Mouse (Mus musculus) forebrain, postnatal 0 days (tissue): ENCODE data around the gene Dnajb5. TPM values are rescaled to one million over a fixed set of nuclear protein-coding genes. Genes with fewer than 3 reads are reported as not detected.

Experiments
- ATAC-seq: fragments of 200-750 bp; cut with Nextera tagmentation; 2 replicates; pipeline ENCODE4 v1.8.0; 2017; ENCODE audit warnings: mild to moderate bottlenecking, moderate library complexity
- DNase-seq: peaks from one replicate; pipeline ENCODE4 v3.0.0-alpha.2; 2015
- H3K27ac ChIP-seq: fragments of 300-500 bp; sonication (generic); 2 replicates; pipeline ENCODE4 v1.5.1; 2014; ENCODE audit warnings: low read depth, mild to moderate bottlenecking, antibody characterized with exemption, low read length, moderate library complexity, mixed read lengths
- H3K27me3 ChIP-seq: fragments of 300-500 bp; sonication (generic); 2 replicates; pipeline ENCODE4 v1.6.1; 2014; ENCODE audit warnings: mild to moderate bottlenecking, low read length, mixed read lengths; ENCODE audit not compliant: insufficient read depth
- H3K36me3 ChIP-seq: fragments of 300-500 bp; sonication (generic); 2 replicates; pipeline ENCODE4 v1.6.1; 2014; ENCODE audit warnings: mild to moderate bottlenecking, moderate library complexity; ENCODE audit not compliant: insufficient read depth
- H3K4me1 ChIP-seq: fragments of 300-500 bp; sonication (generic); 2 replicates; pipeline ENCODE4 v1.6.1; 2014; ENCODE audit warnings: antibody characterized with exemption; ENCODE audit not compliant: insufficient read depth
- H3K4me2 ChIP-seq: fragments of 300-500 bp; sonication (generic); 2 replicates; pipeline ENCODE4 v1.6.1; 2014; ENCODE audit warnings: low read depth, mild to moderate bottlenecking, moderate library complexity
- H3K4me3 ChIP-seq: fragments of 300-500 bp; sonication (generic); 2 replicates; pipeline ENCODE4 v1.5.1; 2014; ENCODE audit warnings: low read depth, low read length, mixed read lengths
- H3K9ac ChIP-seq: fragments of 300-500 bp; sonication (generic); 2 replicates; pipeline ENCODE4 v1.6.1; 2014; ENCODE audit warnings: mild to moderate bottlenecking
- H3K9me3 ChIP-seq: fragments of 300-500 bp; sonication (generic); 2 replicates; pipeline ENCODE4 v1.6.1; 2016; ENCODE audit warnings: low read length
- CTCF ChIP-seq: sonication (generic); IDR thresholded peaks from 2 replicates; pipeline ENCODE4 v1.5.1; 2016; ENCODE audit warnings: antibody characterized with exemption, control low read depth, low read depth
- WGBS: fragments of 180-500 bp; shearing (Covaris S2); extraction: QIAGEN DNeasy Blood & Tissue Kit; methylation state at CpG from one replicate; pipeline ENCODE4 v1.1.7; 2014; 5-methylcytosine and 5-hydroxymethylcytosine counted together
- polyA plus RNA-seq: library from polyadenylated mRNA; unstranded; fragments of >200 nt; fragmentation: Nextera tagmentation; extraction: Ambion mirVana; gene quantifications from 2 replicates; pipeline ENCODE4 v1.2.1, GENCODE M21; 2015
- total RNA-seq: library from RNA; depleted of rRNA; stranded (reverse); fragments of >200 nt; gene quantifications from 2 replicates; pipeline ENCODE4 v1.2.3, GENCODE M21; 2014; rRNA removed

Gene Dnajb5
- total RNA-seq (81.0 and 106 TPM in 2 replicates), polyA plus RNA-seq (46.8 and 50.7 TPM in 2 replicates)

- TF ChIP-seq CTCF = no peak
- 1% methylated on average over 38 of the region's 39 CpGs for WGBS
- no peaks in the 10 kb centered on the region for H3K9me3 ChIP-seq
- H3K27me3 ChIP-seq = no peaks in the 10 kb centered on the region
- peaks cover 36% of the 10 kb centered on the region for H3K4me1 ChIP-seq
- peak; percentile 92 for ATAC-seq
- peak; percentile 98 for DNase-seq
- peak within 1 kb of the TSS; percentile 98 for H3K27ac ChIP-seq
- peaks cover 7% of the 10 kb centered on the region for H3K36me3 ChIP-seq
- peak within 1 kb of the TSS; percentile 96 for H3K4me2 ChIP-seq
- H3K9ac ChIP-seq = peak within 1 kb of the TSS; percentile 99
- H3K4me3 ChIP-seq = peak within 1 kb of the TSS; percentile 81
These were observed at the start of gene Dnajb5 for GRCm38 (mm10) chr4:42949676-42950051. Gene Dnajb5, plus strand, starts transcription at chr4:42949814.

- no peaks in the 10 kb centered on the region for H3K9me3 ChIP-seq
- no peak overlapping the region for H3K9ac ChIP-seq
- ATAC-seq = no peak
- H3K27me3 ChIP-seq = no peaks in the 10 kb centered on the region
- no peaks in the 10 kb centered on the region for H3K36me3 ChIP-seq
- no peaks in the 10 kb centered on the region for H3K4me1 ChIP-seq
- H3K27ac ChIP-seq = no peak overlapping the region
- no peak for TF ChIP-seq CTCF
- 72% methylated on average over 5 of the region's 5 CpGs for WGBS
- H3K4me3 ChIP-seq = no peak overlapping the region
- no peak for DNase-seq
- no peak overlapping the region for H3K4me2 ChIP-seq
These were observed 48.7 kb upstream of the Dnajb5 start for GRCm38 (mm10) chr4:42900878-42901277.

DNA sequence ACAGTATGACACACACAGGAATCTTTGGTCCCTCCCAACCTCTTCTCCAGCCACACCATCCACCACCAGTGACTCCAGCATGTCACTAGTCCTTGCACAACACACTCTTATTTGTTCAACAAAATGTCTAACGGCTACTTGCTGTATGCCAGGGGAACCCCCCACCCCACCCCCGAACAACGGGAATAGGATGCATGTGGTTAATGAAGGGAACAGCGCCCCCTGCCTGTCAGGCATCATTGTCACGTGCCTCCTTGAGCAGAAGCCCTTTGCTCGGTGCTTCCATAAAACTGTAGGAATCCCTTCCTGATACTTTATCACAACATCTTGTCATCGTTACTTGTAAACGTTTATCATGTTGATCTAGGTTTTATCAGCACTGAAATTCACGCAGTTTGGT lies 47.4 kb upstream of the Dnajb5 start:
- H3K27ac ChIP-seq = no peak overlapping the region
- WGBS = 65% methylated on average over 9 of the region's 9 CpGs

DNA sequence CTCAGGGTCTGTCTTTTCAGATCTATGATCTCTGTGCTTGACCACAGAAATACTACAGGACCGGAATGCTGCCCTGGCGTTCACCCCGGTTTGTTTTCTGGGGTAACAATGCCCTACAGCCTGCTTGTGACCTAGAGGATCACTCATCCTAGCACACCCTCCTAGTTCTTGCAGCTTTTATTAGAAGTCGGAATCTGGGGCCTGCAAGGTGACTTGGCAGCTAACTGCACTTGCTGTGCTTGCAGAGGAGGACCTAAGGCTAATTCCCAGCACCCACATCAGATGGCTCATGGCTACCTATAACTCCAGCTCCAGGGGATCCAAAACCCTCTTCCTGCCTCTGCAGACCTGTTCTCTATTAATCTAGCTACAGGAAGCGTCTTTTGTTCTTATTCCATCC lies 46.9 kb upstream of the Dnajb5 start:
- no peaks in the 10 kb centered on the region for H3K36me3 ChIP-seq
- no peak for DNase-seq
- no peak overlapping the region for H3K4me2 ChIP-seq
- WGBS = 90% methylated on average over 5 of the region's 5 CpGs
- no peaks in the 10 kb centered on the region for H3K9me3 ChIP-seq
- H3K9ac ChIP-seq = no peak overlapping the region
- no peaks in the 10 kb centered on the region for H3K4me1 ChIP-seq
- H3K27me3 ChIP-seq = no peaks in the 10 kb centered on the region
- TF ChIP-seq CTCF = no peak
- no peak for ATAC-seq
- no peak overlapping the region for H3K27ac ChIP-seq
- H3K4me3 ChIP-seq = no peak overlapping the region

More for the DNA sequence above, 47.4 kb upstream of the Dnajb5 start:
- Histone ChIP-seq H3K4me2 (no peak overlapping the region), H3K27me3 (no peaks in the 10 kb centered on the region), H3K9ac (no peak overlapping the region), H3K4me1 (no peaks in the 10 kb centered on the region), H3K4me3 (no peak overlapping the region), H3K36me3 (no peaks in the 10 kb centered on the region), H3K9me3 (no peaks in the 10 kb centered on the region)
- DNase-seq = no peak
- peak; percentile 57 for TF ChIP-seq CTCF
- no peak for ATAC-seq

- Histone ChIP-seq H3K4me1 (no peaks in the 10 kb centered on the region), H3K27ac (no peak overlapping the region), H3K36me3 (no peaks in the 10 kb centered on the region), H3K4me3 (no peak overlapping the region), H3K9ac (no peak overlapping the region), H3K4me2 (no peak overlapping the region), H3K27me3 (no peaks in the 10 kb centered on the region), H3K9me3 (no peaks in the 10 kb centered on the region)
- DNase-seq = no peak
- WGBS = 86% methylated on average over 1 of the region's 1 CpGs
- TF ChIP-seq CTCF = no peak
- ATAC-seq = no peak
These were observed 45.7 kb upstream of the Dnajb5 start for GRCm38 (mm10) chr4:42903942-42904341.

- no peak overlapping the region for H3K9ac ChIP-seq
- WGBS = 77% methylated on average over 3 of the region's 3 CpGs
- H3K4me2 ChIP-seq = no peak overlapping the region
- H3K36me3 ChIP-seq = no peaks in the 10 kb centered on the region
- no peak overlapping the region for H3K27ac ChIP-seq
- no peaks in the 10 kb centered on the region for H3K9me3 ChIP-seq
- H3K4me1 ChIP-seq = no peaks in the 10 kb centered on the region
- ATAC-seq (no peak), DNase-seq (no peak)
- no peak for TF ChIP-seq CTCF
- H3K27me3 ChIP-seq = no peaks in the 10 kb centered on the region
- H3K4me3 ChIP-seq = no peak overlapping the region
These were observed 45.1 kb upstream of the Dnajb5 start for GRCm38 (mm10) chr4:42904523-42904922.

GRCm38 (mm10) chr4:42904966-42905365 lies 44.6 kb upstream of the Dnajb5 start:
- H3K4me2 ChIP-seq = no peak overlapping the region
- no peak overlapping the region for H3K27ac ChIP-seq
- ATAC-seq = no peak
- WGBS = 47% methylated on average over 6 of the region's 6 CpGs
- no peaks in the 10 kb centered on the region for H3K9me3 ChIP-seq
- no peaks in the 10 kb centered on the region for H3K4me1 ChIP-seq
- H3K4me3 ChIP-seq = no peak overlapping the region
- no peak for DNase-seq
- no peak overlapping the region for H3K9ac ChIP-seq
- H3K36me3 ChIP-seq = no peaks in the 10 kb centered on the region
- TF ChIP-seq CTCF = no peak
- no peaks in the 10 kb centered on the region for H3K27me3 ChIP-seq
